Mouse (Mus musculus): ENCODE results near the gene Prss35. TPM values are rescaled to one million over a fixed set of nuclear protein-coding genes. Genes with fewer than 3 reads are reported as not detected.

Gene Prss35
- total RNA-seq (2021): under 1 TPM in 1 of 2 experiments, not detected in 1; 0.11 TPM
- long read RNA-seq, experiment 1: 0 reads
- long read RNA-seq, experiment 2: 0 reads

GRCm38 (mm10) chr9:86742959-86743911 lies at the start of gene Prss35:
TSS of gene Prss35 (plus strand) at chr9:86743649.
- Histone ChIP-seq H3K4me3 (peak within 1 kb of the TSS; percentile 8), H3K27ac (no peak within 1 kb of the TSS)
- TF ChIP-seq CTCF (IDR thresholded peaks at IDR 0.05): no peak
- intact Hi-C loops (cut with DNase I): no loop called here
- DNase-seq: peak; percentile 34

GRCm38 (mm10) chr9:86693935-86694334 lies 49.5 kb upstream of the Prss35 start:
- Histone ChIP-seq H3K4me3 (no peak overlapping the region), H3K27ac (no peak overlapping the region)
- TF ChIP-seq CTCF (IDR thresholded peaks at IDR 0.05): no peak

DNA sequence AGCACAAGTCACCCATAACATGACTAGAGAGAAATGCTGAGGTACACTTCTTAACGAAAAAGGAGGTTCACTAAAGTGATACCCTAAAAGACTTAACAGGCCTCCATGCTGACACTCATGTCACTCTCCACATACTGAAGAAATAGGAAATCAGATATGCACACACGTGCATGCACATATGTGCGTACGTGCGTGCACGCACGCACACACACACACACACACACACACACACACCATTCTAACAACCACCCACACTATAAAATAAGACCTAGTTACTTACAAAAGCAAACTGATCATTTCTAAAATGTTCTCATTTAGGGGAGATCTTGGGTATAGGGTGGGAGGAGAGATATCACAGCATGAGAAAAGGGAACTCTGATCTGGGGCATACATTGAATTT lies 48.8 kb upstream of the Prss35 start:
- peak overlapping the region; percentile 96 for H3K4me3 ChIP-seq
- intact Hi-C loops (cut with DNase I): loop anchor here (5.0 kb wide), 2 partner anchors 37 to 53 kb away; no protein-coding TSS in a partner anchor
- no peak for TF ChIP-seq CTCF (IDR thresholded peaks at IDR 0.05)
- no peak for DNase-seq
- H3K27ac ChIP-seq: peak overlapping the region; percentile 93; the same call in 1 of the 2 replicates

More at GRCm38 (mm10) chr9:86693935-86694334, 49.5 kb upstream of the Prss35 start:
- DNase-seq: no peak
- intact Hi-C loops (cut with DNase I): no loop called here

GRCm38 (mm10) chr9:86695199-86695817 lies 48.1 kb upstream of the Prss35 start:
- Histone ChIP-seq H3K4me3 (peak overlapping the region; percentile 96), H3K27ac (peak overlapping the region; percentile 93)
- peak; percentile 62 for DNase-seq
- intact Hi-C loops (cut with DNase I): loop anchor here (5.0 kb wide), 2 partner anchors 38 to 52 kb away; no protein-coding TSS in a partner anchor
- no peak for TF ChIP-seq CTCF (IDR thresholded peaks at IDR 0.05)

DNA sequence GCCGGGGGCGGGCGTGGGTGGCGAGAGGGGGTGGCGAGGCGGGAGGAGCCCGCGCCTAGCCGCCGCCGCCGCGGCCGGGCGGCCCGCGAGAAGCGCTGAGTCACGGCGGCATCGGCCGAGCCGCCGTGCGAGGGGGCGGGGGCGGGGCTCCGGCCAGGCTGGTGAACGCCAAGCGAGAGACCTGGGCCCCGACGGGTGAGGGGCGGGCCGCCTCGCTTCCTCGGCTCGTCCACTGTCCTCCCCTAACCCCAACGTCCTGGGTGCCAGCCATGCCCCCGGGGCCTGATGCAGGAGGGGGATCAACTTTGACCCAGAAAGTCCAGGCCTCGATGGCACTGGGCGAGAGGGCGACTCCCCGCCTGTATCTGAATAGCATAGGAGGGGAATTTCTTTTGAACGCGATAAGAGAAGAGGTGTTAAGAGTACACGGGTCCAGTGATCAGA lies 47.6 kb upstream of the Prss35 start, which contains the start of gene Me1:
Gene Me1, minus strand, starts transcription at position 136 of the 444 bp plus-strand sequence.
- no peak for TF ChIP-seq CTCF (IDR thresholded peaks at IDR 0.05)
- intact Hi-C loops (cut with DNase I): loop anchor here (5.0 kb wide), 2 partner anchors 39 to 51 kb away; no protein-coding TSS in a partner anchor
- peak; percentile 79 for DNase-seq
- H3K4me3 ChIP-seq: peak within 1 kb of the TSS; percentile 96
- H3K27ac ChIP-seq: peak within 1 kb of the TSS; percentile 93

DNA sequence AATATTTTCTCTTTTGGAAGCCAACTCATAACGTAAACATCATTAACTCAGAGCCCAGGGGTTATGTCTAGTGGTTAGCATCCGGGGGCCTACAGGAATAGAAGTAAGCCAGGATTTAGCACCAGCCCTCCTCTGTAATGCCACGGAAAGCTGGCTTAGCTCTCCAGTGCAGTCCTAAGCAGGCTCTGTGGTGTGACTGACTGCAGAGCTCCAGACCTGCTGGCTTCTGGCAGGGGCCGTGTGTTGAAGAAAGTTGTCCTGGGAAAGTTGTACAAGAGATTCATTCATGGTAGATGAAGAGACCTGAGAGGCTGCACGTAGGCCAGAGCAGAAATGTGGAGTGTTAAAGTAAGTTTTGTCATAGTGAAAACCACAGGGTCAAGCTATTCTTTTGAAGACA lies 42.2 kb upstream of the Prss35 start:
- H3K27ac ChIP-seq: peak overlapping the region; percentile 79
- DNase-seq: peak; percentile 45
- no peak overlapping the region for H3K4me3 ChIP-seq
- no peak for TF ChIP-seq CTCF (IDR thresholded peaks at IDR 0.05)
- intact Hi-C loops (cut with DNase I): no loop called here

- TF ChIP-seq CTCF (IDR thresholded peaks at IDR 0.05): no peak
- intact Hi-C loops (cut with DNase I): no loop called here
- Histone ChIP-seq H3K27ac (peak overlapping the region; percentile 79), H3K4me3 (no peak overlapping the region)
- no peak for DNase-seq
Observed at GRCm38 (mm10) chr9:86701844-86702243, 41.6 kb upstream of the Prss35 start.

DNA sequence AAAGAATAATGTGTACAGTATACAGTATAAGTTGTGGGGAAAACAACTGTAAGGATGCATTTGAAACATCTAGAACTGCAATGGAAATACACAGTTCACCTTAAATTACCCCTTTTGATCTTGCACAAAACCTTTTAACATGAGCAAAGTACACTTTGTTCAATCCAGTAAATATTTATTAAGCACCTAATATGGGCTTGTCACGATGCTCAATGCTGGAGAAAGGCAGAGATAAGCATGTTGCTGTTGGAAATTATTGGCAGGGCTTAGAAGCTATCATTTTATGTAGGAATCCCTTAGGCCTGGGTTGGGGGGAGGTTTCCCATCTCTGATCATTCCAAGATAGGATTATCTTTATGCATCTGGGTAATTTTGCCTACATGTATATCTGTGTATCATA lies 36.0 kb upstream of the Prss35 start:
- TF ChIP-seq CTCF (IDR thresholded peaks at IDR 0.05): no peak
- H3K4me3 ChIP-seq: no peak overlapping the region
- intact Hi-C loops (cut with DNase I): no loop called here
- no peak overlapping the region for H3K27ac ChIP-seq
- no peak for DNase-seq

DNA sequence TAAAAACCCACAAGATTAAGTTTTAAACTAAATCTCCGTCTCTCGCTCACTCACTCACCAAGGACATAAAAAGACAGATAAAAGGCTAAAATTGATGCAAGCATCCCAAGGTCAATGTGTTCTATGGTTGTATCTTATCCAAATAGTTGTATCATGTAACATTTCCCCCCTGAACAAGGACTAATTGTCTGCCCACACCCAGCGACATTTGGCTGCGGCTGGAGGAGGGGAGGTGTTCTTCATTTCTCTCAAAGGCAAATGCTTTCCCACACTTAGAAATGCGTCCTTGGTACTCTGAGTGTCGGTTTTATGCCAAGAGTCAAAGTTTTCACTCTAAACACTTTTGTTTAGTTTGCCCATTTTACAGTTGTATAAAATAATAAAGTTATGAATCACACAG lies 34.5 kb upstream of the Prss35 start:
- DNase-seq: no peak
- Histone ChIP-seq H3K4me3 (no peak overlapping the region), H3K27ac (no peak overlapping the region)
- intact Hi-C loops (cut with DNase I): no loop called here
- no peak for TF ChIP-seq CTCF (IDR thresholded peaks at IDR 0.05)

DNA sequence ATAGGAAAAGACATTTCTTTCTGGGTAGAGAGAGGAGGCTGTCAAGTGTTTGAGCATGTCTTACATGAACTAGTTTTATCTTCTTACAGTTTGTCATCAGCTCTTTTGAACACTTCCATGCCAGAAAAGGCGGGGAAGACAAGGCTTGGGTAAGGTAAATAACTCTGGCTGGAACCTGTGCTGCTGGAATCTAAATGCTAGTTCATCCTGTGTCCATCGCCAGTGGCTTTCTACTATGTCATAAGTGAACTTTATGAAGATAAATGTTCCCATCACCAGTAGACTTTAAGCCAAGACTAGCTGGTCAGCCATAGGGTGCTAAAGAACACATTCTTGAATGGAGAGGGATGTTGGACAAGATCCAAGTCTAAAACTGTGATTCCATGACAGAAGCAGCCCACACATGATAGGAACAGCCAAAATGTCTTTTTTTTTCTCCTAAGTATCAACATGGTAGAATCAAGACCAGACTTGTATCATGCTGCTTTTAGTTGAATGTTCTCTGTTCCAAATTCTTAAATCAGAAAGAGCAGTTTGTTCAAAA lies 33.3 kb upstream of the Prss35 start:
- intact Hi-C loops (cut with DNase I): no loop called here
- TF ChIP-seq CTCF (IDR thresholded peaks at IDR 0.05): no peak
- no peak for DNase-seq
- Histone ChIP-seq H3K4me3 (no peak overlapping the region), H3K27ac (no peak overlapping the region)

GRCm38 (mm10) chr9:86712648-86713047 lies 30.8 kb upstream of the Prss35 start:
- H3K27ac ChIP-seq: no peak overlapping the region
- no peak for TF ChIP-seq CTCF (IDR thresholded peaks at IDR 0.05)

GRCm38 (mm10) chr9:86714089-86714488 lies 29.4 kb upstream of the Prss35 start:
- no peak for TF ChIP-seq CTCF (IDR thresholded peaks at IDR 0.05)
- intact Hi-C loops (cut with DNase I): no loop called here
- Histone ChIP-seq H3K4me3 (no peak overlapping the region), H3K27ac (no peak overlapping the region)
- DNase-seq: no peak

More at GRCm38 (mm10) chr9:86712648-86713047, 30.8 kb upstream of the Prss35 start:
- H3K4me3 ChIP-seq: no peak overlapping the region
- DNase-seq: no peak
- intact Hi-C loops (cut with DNase I): no loop called here

All from gastrocnemius, adult 2 months (tissue).